Mouse (Mus musculus) liver, embryonic 15.5 days (tissue): Measurements from ENCODE around the gene Zfp750. TPM values are rescaled to one million over a fixed set of nuclear protein-coding genes. Genes with fewer than 3 reads are reported as not detected.

Experiments used
- ATAC-seq: fragments of 200-750 bp; cut with Nextera tagmentation; 2 replicates; pipeline ENCODE4 v1.8.0; 2017; ENCODE audit warnings: moderate number of reproducible peaks, mild to moderate bottlenecking, moderate library complexity; ENCODE audit not compliant: insufficient read depth
- H3K27ac ChIP-seq: fragments of 300-500 bp; sonication (generic); replicated peaks from 2 replicates; pipeline ENCODE4 v1.5.1; 2015; ENCODE audit warnings: mild to moderate bottlenecking, inconsistent platforms
- H3K27me3 ChIP-seq: fragments of 300-500 bp; sonication (generic); 2 replicates; pipeline ENCODE4 v1.6.1; 2015; ENCODE audit warnings: mild to moderate bottlenecking, inconsistent platforms
- H3K36me3 ChIP-seq: fragments of 300-500 bp; sonication (generic); replicated peaks from 2 replicates; pipeline ENCODE4 v1.6.1; 2015; ENCODE audit warnings: moderate library complexity, mild to moderate bottlenecking, inconsistent platforms
- H3K4me1 ChIP-seq: fragments of 300-500 bp; sonication (generic); replicated peaks from 2 replicates; pipeline ENCODE4 v1.6.1; 2015; ENCODE audit warnings: inconsistent platforms
- H3K4me2 ChIP-seq: fragments of 300-500 bp; sonication (generic); 2 replicates; pipeline ENCODE4 v1.6.1; 2015; ENCODE audit warnings: moderate library complexity, mild to moderate bottlenecking, inconsistent platforms
- H3K4me3 ChIP-seq: fragments of 300-500 bp; sonication (generic); replicated peaks from 2 replicates; pipeline ENCODE4 v1.5.1; 2015; ENCODE audit warnings: mild to moderate bottlenecking, inconsistent platforms
- H3K9ac ChIP-seq: fragments of 300-500 bp; sonication (generic); 2 replicates; pipeline ENCODE4 v1.6.1; 2015; ENCODE audit warnings: moderate library complexity, mild to moderate bottlenecking, inconsistent platforms
- H3K9me3 ChIP-seq: fragments of 300-500 bp; sonication (generic); replicated peaks from 2 replicates; pipeline ENCODE4 v1.6.1; 2016; ENCODE audit warnings: inconsistent platforms
- WGBS: fragments of 180-500 bp; shearing (Covaris S2); methylation state at CpG from one replicate; pipeline ENCODE4 v1.1.7; 2015; ENCODE audit warnings: mixed read lengths; ENCODE audit not compliant: insufficient replicate concordance; 5-methylcytosine and 5-hydroxymethylcytosine counted together
- polyA plus RNA-seq: library from polyadenylated mRNA; unstranded; fragments of >200 nt; fragmentation: Nextera tagmentation; extraction: Ambion mirVana; gene quantifications from 2 replicates; pipeline ENCODE4 v1.2.1, GENCODE M21; 2015

Gene Zfp750
- polyA plus RNA-seq, 1 experiment from 2014 or later: 0.82 TPM

DNA sequence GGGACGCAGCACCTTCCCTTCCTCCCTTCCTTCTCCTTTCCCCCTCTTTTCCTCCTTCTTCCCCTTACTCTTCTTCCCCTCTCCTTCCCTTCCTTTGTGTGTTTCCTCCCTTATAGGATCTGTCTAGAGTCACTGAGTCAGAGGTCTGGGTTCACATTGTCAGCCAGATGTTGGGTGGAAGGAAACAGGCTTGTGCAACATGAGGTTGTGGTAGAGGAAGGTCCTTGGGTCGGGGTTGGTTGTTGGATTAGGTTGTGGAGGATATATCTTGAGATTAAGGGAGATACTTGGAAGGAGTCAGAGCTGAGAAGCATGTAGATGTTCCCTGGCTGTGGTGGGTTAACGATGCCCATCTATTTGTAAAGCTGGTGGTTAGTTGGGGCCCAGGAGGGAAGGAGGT, 44.3 kb downstream of the Zfp750 start:
- Histone ChIP-seq H3K4me1 (0 out of 2 replicates have a peak, but pooled peaks cover 8% of the 10 kb centered on the region), H3K36me3 (peaks cover 64% of the 10 kb centered on the region), H3K9me3 (no peaks in the 10 kb centered on the region), H3K27me3 (no peaks in the 10 kb centered on the region), H3K4me3 (no peak overlapping the region), H3K4me2 (no peak overlapping the region), H3K9ac (no peak overlapping the region), H3K27ac (no peak overlapping the region)
- ATAC-seq: no peak
- 53% methylated on average over 3 of the region's 3 CpGs for WGBS

DNA sequence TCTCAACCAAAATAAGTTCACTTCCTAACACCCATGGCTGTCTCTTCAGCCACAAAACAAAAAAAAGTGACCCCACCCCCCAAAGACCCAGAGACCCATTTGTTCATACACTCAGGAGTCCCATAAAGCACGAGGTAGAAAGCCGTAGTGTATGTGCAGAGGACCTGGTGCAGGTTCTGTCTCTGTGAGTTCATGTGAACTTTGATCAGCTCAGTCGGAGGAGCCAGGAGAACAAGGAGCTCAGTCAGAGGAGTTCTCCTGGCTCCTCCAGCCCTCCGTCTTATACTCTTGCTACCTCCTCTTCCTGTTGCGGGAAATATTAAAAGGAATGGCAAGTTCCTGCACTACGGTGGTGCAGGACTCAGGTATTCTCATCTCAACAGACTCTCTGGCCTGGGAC, 51.7 kb downstream of the Zfp750 start:
- Histone ChIP-seq H3K4me1 (no peaks in the 10 kb centered on the region), H3K27ac (no peak overlapping the region), H3K9me3 (no peaks in the 10 kb centered on the region), H3K4me2 (no peak overlapping the region), H3K9ac (no peak overlapping the region), H3K4me3 (no peak overlapping the region), H3K27me3 (no peaks in the 10 kb centered on the region), H3K36me3 (peaks cover 68% of the 10 kb centered on the region)
- WGBS: 82% methylated on average over 6 of the region's 6 CpGs
- no peak for ATAC-seq

Other genes starting within 250 kb of the Zfp750 start
- 18.5 and 20.1 TPM in 2 replicates for gene Wdr45b, start 164.9 kb downstream of the Zfp750 start, polyA plus RNA-seq
- gene Rab40b, start 131.1 kb downstream of the Zfp750 start, polyA plus RNA-seq: 1.3 and 1.4 TPM in 2 replicates
- gene Fn3krp, start 97.9 kb downstream of the Zfp750 start, polyA plus RNA-seq: 27.3 and 28.1 TPM in 2 replicates
- gene Fn3k, start 84.4 kb downstream of the Zfp750 start, polyA plus RNA-seq: 43.7 and 46.6 TPM in 2 replicates
- gene Tbcd, start 67.4 kb downstream of the Zfp750 start, polyA plus RNA-seq: 20.2 and 22.7 TPM in 2 replicates
- 1.8 and 2.0 TPM in 2 replicates for gene B3gntl1, start 153.8 kb upstream of the Zfp750 start, polyA plus RNA-seq
- gene Metrnl, start 182.2 kb upstream of the Zfp750 start, polyA plus RNA-seq: 3.4 and 4.2 TPM in 2 replicates